ENCODE assay signal across 22 mouse cellular contexts in genomic region chr13:63515542-63515941, GRCm38 (mm10). TPM values are rescaled to one million over a fixed set of nuclear protein-coding genes. Genes with fewer than 3 reads are reported as not detected.
DNase-seq lines count a peak whose midpoint lies in the region; ATAC-seq and TF ChIP-seq lines count a peak whose summit lies in the region.
"Had no signal": no experiment of that assay in that cellular context is flagged by ENCODE, and none has a peak within 500 bp of the region (broad histone marks: within the 10 kb centered on the region; RNA-seq: fewer than 3 reads in every experiment).

No protein-coding gene starts in this region.

- H3K4me1 ChIP-seq in hindbrain, embryonic 10.5 days (replicated peaks): peaks cover 58% of the 10 kb centered on the region
- no peaks in the 10 kb centered on the region for H3K4me1 ChIP-seq in hindbrain, postnatal 0 days (ENCODE audit: insufficient read depth, low read length)
- H3K4me1 ChIP-seq in midbrain, embryonic 10.5 days: peaks cover 54% of the 10 kb centered on the region
- peaks cover 12% of the 10 kb centered on the region; the same call in 1 of the 2 replicates for H3K4me1 ChIP-seq in midbrain, embryonic 16.5 days (ENCODE audit: control insufficient read depth, insufficient read depth, low read length)
- peaks cover 18% of the 10 kb centered on the region for H3K4me1 ChIP-seq in intestine, embryonic 14.5 days (replicated peaks; ENCODE audit: control insufficient read depth, insufficient read depth, low read length)
- peaks cover 25% of the 10 kb centered on the region; the same call in 1 of the 2 replicates for H3K4me1 ChIP-seq in stomach, embryonic 14.5 days (ENCODE audit: control insufficient read depth, insufficient read depth, low read length)

- peaks cover 99% of the 10 kb centered on the region for H3K36me3 ChIP-seq in hindbrain, embryonic 10.5 days
- H3K36me3 ChIP-seq in hindbrain, postnatal 0 days (ENCODE audit: insufficient read depth, low read length): peaks cover 77% of the 10 kb centered on the region
- H3K36me3 ChIP-seq in midbrain, embryonic 10.5 days: peaks cover 100% of the 10 kb centered on the region
- peaks cover 40% of the 10 kb centered on the region for H3K36me3 ChIP-seq in midbrain, embryonic 16.5 days (ENCODE audit: control insufficient read depth, insufficient read depth, low read length)
- H3K36me3 ChIP-seq in intestine, embryonic 14.5 days (ENCODE audit: control insufficient read depth, insufficient read depth, low read length): peaks cover 97% of the 10 kb centered on the region
- peaks cover 95% of the 10 kb centered on the region for H3K36me3 ChIP-seq in stomach, embryonic 14.5 days (ENCODE audit: control insufficient read depth, insufficient read depth, low read length)

- H3K9me3 ChIP-seq in hindbrain, embryonic 10.5 days: no peaks in the 10 kb centered on the region
- no peaks in the 10 kb centered on the region for H3K9me3 ChIP-seq in hindbrain, postnatal 0 days (ENCODE audit: low read length)
- no peaks in the 10 kb centered on the region for H3K9me3 ChIP-seq in midbrain, embryonic 10.5 days (replicated peaks)
- no peaks in the 10 kb centered on the region for H3K9me3 ChIP-seq in midbrain, embryonic 16.5 days (replicated peaks; ENCODE audit: control insufficient read depth, low read length, poor library complexity, severe bottlenecking)
- H3K9me3 ChIP-seq in intestine, embryonic 14.5 days (ENCODE audit: control insufficient read depth, low read length): no peaks in the 10 kb centered on the region
- no peaks in the 10 kb centered on the region for H3K9me3 ChIP-seq in stomach, embryonic 14.5 days (ENCODE audit: control insufficient read depth, low read depth, low read length)

- no peak for ATAC-seq in hindbrain, postnatal 0 days
- no peak for ATAC-seq in midbrain, embryonic 16.5 days
- peak; percentile 61 for ATAC-seq in intestine, embryonic 14.5 days (replicated peaks; ENCODE audit: low FRiP score, low TSS enrichment, low read depth)
- ATAC-seq in stomach, embryonic 14.5 days (ENCODE audit: insufficient number of reproducible peaks, insufficient read depth, low FRiP score, low read depth): peak; percentile 62

- DNase-seq in hindbrain, embryonic 10.5 days (ENCODE audit: low spot score): peak; percentile 2
- no peak for DNase-seq in hindbrain, postnatal 0 days (ENCODE audit: low spot score)
- DNase-seq in midbrain, embryonic 10.5 days (ENCODE audit: low spot score): no peak
- no peak for DNase-seq in intestine, embryonic 14.5 days (ENCODE audit: low spot score)
- DNase-seq in layer of hippocampus, postnatal 36 days: no peak
- no peak for DNase-seq in adipocyte (ENCODE audit: low spot score)
- DNase-seq: B cell, adult 2 months; cerebellum, adult 18-20 months; cerebellum, postnatal 25 days; gastrocnemius, postnatal 14 days; heart, adult 2 months; heart, postnatal 36 days; kidney, adult 2 months; kidney, postnatal 10 days; left cerebral cortex, postnatal 4 days; liver; right cerebral cortex, postnatal 4 days; thymus, postnatal 36 days had no signal

- H3K9ac ChIP-seq in hindbrain, postnatal 0 days (replicated peaks; ENCODE audit: low read length): no peak overlapping the region
- H3K9ac ChIP-seq in midbrain, embryonic 16.5 days (ENCODE audit: low read depth, low read length): no peak overlapping the region
- H3K9ac ChIP-seq in intestine, embryonic 14.5 days (ENCODE audit: low read length): no peak overlapping the region
- no peak overlapping the region for H3K9ac ChIP-seq in stomach, embryonic 14.5 days (replicated peaks; ENCODE audit: low read depth, low read length)

- TF ChIP-seq CTCF in hindbrain, postnatal 0 days (IDR thresholded peaks at IDR 0.05; ENCODE audit: low read depth): no peak

- no peaks in the 10 kb centered on the region for H3K27me3 ChIP-seq in hindbrain, embryonic 10.5 days (ENCODE audit: insufficient read depth, poor library complexity, severe bottlenecking)
- no peaks in the 10 kb centered on the region for H3K27me3 ChIP-seq in hindbrain, postnatal 0 days (ENCODE audit: insufficient read depth, low read length)
- no peaks in the 10 kb centered on the region; the same call in 1 of the 2 replicates for H3K27me3 ChIP-seq in midbrain, embryonic 10.5 days (ENCODE audit: low read depth, poor library complexity, severe bottlenecking)
- no peaks in the 10 kb centered on the region for H3K27me3 ChIP-seq in midbrain, embryonic 16.5 days (ENCODE audit: control insufficient read depth, insufficient read depth, low read depth, low read length)
- H3K27me3 ChIP-seq in intestine, embryonic 14.5 days (replicated peaks; ENCODE audit: control insufficient read depth, insufficient read depth, low read length): no peaks in the 10 kb centered on the region
- H3K27me3 ChIP-seq in stomach, embryonic 14.5 days (ENCODE audit: control insufficient read depth, insufficient read depth, low read length): no peaks in the 10 kb centered on the region

- no peak overlapping the region for H3K4me3 ChIP-seq in hindbrain, embryonic 10.5 days
- H3K4me3 ChIP-seq in hindbrain, postnatal 0 days (ENCODE audit: low read length): no peak overlapping the region
- no peak overlapping the region for H3K4me3 ChIP-seq in midbrain, embryonic 10.5 days
- no peak overlapping the region for H3K4me3 ChIP-seq in midbrain, embryonic 16.5 days (ENCODE audit: low read depth, low read length)
- H3K4me3 ChIP-seq in intestine, embryonic 14.5 days (ENCODE audit: low read depth, low read length): no peak overlapping the region
- H3K4me3 ChIP-seq in stomach, embryonic 14.5 days (ENCODE audit: low read depth, low read length): no peak overlapping the region
- H3K4me3 ChIP-seq: heart, adult 2 months; left cerebral cortex, adult 2 months had no signal

- 68% methylated on average over 5 of the region's 5 CpGs for WGBS in hindbrain, embryonic 10.5 days
- 60% methylated on average over 5 of the region's 5 CpGs for WGBS in hindbrain, postnatal 0 days
- WGBS in midbrain, embryonic 10.5 days: 83% methylated on average over 5 of the region's 5 CpGs
- WGBS in midbrain, embryonic 16.5 days: 70% methylated on average over 5 of the region's 5 CpGs
- 36% methylated on average over 5 of the region's 5 CpGs for WGBS in intestine, embryonic 14.5 days
- 43% methylated on average over 5 of the region's 5 CpGs for WGBS in stomach, embryonic 14.5 days

- no peak overlapping the region for H3K4me2 ChIP-seq in hindbrain, postnatal 0 days (ENCODE audit: low read depth, low read length)
- H3K4me2 ChIP-seq in midbrain, embryonic 16.5 days (ENCODE audit: low read length): no peak overlapping the region
- no peak overlapping the region for H3K4me2 ChIP-seq in intestine, embryonic 14.5 days (ENCODE audit: low read length)
- no peak overlapping the region for H3K4me2 ChIP-seq in stomach, embryonic 14.5 days (replicated peaks; ENCODE audit: low read depth, low read length)

- H3K27ac ChIP-seq in hindbrain, embryonic 10.5 days: peak overlapping the region; percentile 12; the same call in 1 of the 2 replicates
- no peak overlapping the region for H3K27ac ChIP-seq in hindbrain, postnatal 0 days
- peak overlapping the region; percentile 76; the same call in 1 of the 2 replicates for H3K27ac ChIP-seq in midbrain, embryonic 10.5 days (replicated peaks)
- H3K27ac ChIP-seq in midbrain, embryonic 16.5 days (ENCODE audit: low read length): no peak overlapping the region
- H3K27ac ChIP-seq in intestine, embryonic 14.5 days (ENCODE audit: low read depth): peak overlapping the region; percentile 79; the same call in 1 of the 2 replicates
- peak overlapping the region; percentile 79 for H3K27ac ChIP-seq in stomach, embryonic 14.5 days (ENCODE audit: low read length)
- H3K27ac ChIP-seq: heart, adult 2 months; left cerebral cortex, adult 2 months; macrophage had no signal

RNA-seq across cellular contexts. Expression of gene Fancc, which starts 18.5 kb away (rescaled TPM):
- 23.4 and 25.2 TPM in 2 replicates for polyA plus RNA-seq in hindbrain, embryonic 10.5 days (2016; fragmentation: Nextera tagmentation; extraction: Ambion mirVana)
- total RNA-seq in hindbrain, postnatal 0 days (2014; rRNA removed): 17.7 and 25.9 TPM in 2 replicates
- polyA plus RNA-seq in hindbrain, postnatal 0 days (2015; fragmentation: Nextera tagmentation; extraction: Ambion mirVana): 11.4 and 11.9 TPM in 2 replicates
- polyA plus RNA-seq in midbrain, embryonic 10.5 days (2016; fragmentation: Nextera tagmentation; extraction: Ambion mirVana): 26.7 and 28.3 TPM in 2 replicates
- 14.2 and 15.2 TPM in 2 replicates for polyA plus RNA-seq in midbrain, embryonic 16.5 days (2015; fragmentation: Nextera tagmentation; extraction: Ambion mirVana)
- polyA plus RNA-seq in intestine, embryonic 14.5 days (2014; fragmentation: Nextera tagmentation; extraction: Ambion mirVana): 18.3 and 25.7 TPM in 2 replicates
- polyA plus RNA-seq in stomach, embryonic 14.5 days (2014; fragmentation: Nextera tagmentation; extraction: Ambion mirVana): 21.9 and 24.3 TPM in 2 replicates
- 1 to 10 TPM; 5.8 to 5.9 TPM for total RNA-seq in layer of hippocampus, postnatal 36 days (2021)

RNA-seq across cellular contexts. Expression of gene Ptch1, which starts 57.9 kb away (rescaled TPM):
- 21.8 and 22.1 TPM in 2 replicates for polyA plus RNA-seq in hindbrain, embryonic 10.5 days (2016; fragmentation: Nextera tagmentation; extraction: Ambion mirVana)
- total RNA-seq in hindbrain, postnatal 0 days (2014; rRNA removed): 39.0 and 58.4 TPM in 2 replicates
- polyA plus RNA-seq in hindbrain, postnatal 0 days (2015; fragmentation: Nextera tagmentation; extraction: Ambion mirVana): 9.6 and 10.4 TPM in 2 replicates
- 30.9 and 31.6 TPM in 2 replicates for polyA plus RNA-seq in midbrain, embryonic 10.5 days (2016; fragmentation: Nextera tagmentation; extraction: Ambion mirVana)
- 14.3 and 15.0 TPM in 2 replicates for polyA plus RNA-seq in midbrain, embryonic 16.5 days (2015; fragmentation: Nextera tagmentation; extraction: Ambion mirVana)
- 62.8 and 68.0 TPM in 2 replicates for polyA plus RNA-seq in intestine, embryonic 14.5 days (2014; fragmentation: Nextera tagmentation; extraction: Ambion mirVana)
- 71.5 and 79.8 TPM in 2 replicates for polyA plus RNA-seq in stomach, embryonic 14.5 days (2014; fragmentation: Nextera tagmentation; extraction: Ambion mirVana)
- 10 to 100 TPM; 41.0 to 49.1 TPM for total RNA-seq in layer of hippocampus, postnatal 36 days (2021)

Comparison
In these comparisons a context has a peak if more than half of its experiments do, and no peak if none do; other contexts are left out.
1. H3K27ac ChIP-seq: peak in hindbrain, embryonic 10.5 days (single experiment), midbrain, embryonic 10.5 days (single experiment), intestine, embryonic 14.5 days (single experiment) and stomach, embryonic 14.5 days (single experiment); none in hindbrain, postnatal 0 days (single experiment) and midbrain, embryonic 16.5 days (single experiment).
2. ATAC-seq: peak in intestine, embryonic 14.5 days (single experiment) and stomach, embryonic 14.5 days (single experiment); none in hindbrain, postnatal 0 days (single experiment) and midbrain, embryonic 16.5 days (single experiment).